Mouse (Mus musculus): ENCODE results near the gene Gm2310. TPM values are rescaled to one million over a fixed set of nuclear protein-coding genes. Genes with fewer than 3 reads are reported as not detected.

Gm2310 gene
- polyA plus RNA-seq, 1 experiment from 2014 or later = not detected

- H3K9me3 ChIP-seq = no peaks in the 10 kb centered on the region
- no peak overlapping the region for H3K4me3 ChIP-seq
- no peaks in the 10 kb centered on the region for H3K27me3 ChIP-seq (replicated peaks; ENCODE audit: low read depth, poor library complexity, severe bottlenecking)
- no peak for DNase-seq (ENCODE audit: low spot score)
- no peaks in the 10 kb centered on the region for H3K36me3 ChIP-seq (replicated peaks)
- no peaks in the 10 kb centered on the region for H3K4me1 ChIP-seq
- 75% methylated on average over 4 of the region's 4 CpGs for WGBS
- H3K27ac ChIP-seq (replicated peaks) = no peak overlapping the region
These were observed 50.7 kb downstream of the Gm2310 start for GRCm38 (mm10) chr15:8469006-8469575.

Other genes with a start within 250 kb of the Gm2310 start
- gene Nipbl, start 75.5 kb downstream of the Gm2310 start, polyA plus RNA-seq (2016; fragmentation: Nextera tagmentation; extraction: Ambion mirVana) = 18.0 and 18.5 TPM in 2 replicates
- gene Slc1a3, start 190.8 kb upstream of the Gm2310 start, polyA plus RNA-seq (2016; fragmentation: Nextera tagmentation; extraction: Ambion mirVana) = 24.2 and 25.7 TPM in 2 replicates